Mouse (Mus musculus): ENCODE measurements at regions not wholly inside any gene's neighbourhood (a gene's known extent, or its start where the extent isn't known, plus 50 kb on each side); places are given as distances from the start of the nearest gene placed in this dataset.

- Histone ChIP-seq H3K36me3 (ENCODE audit: control insufficient read depth, insufficient read depth, low read length) (no peaks in the 10 kb centered on the region), H3K27ac (ENCODE audit: control insufficient read depth, insufficient read depth, low read length) (no peak overlapping the region), H3K27me3 (ENCODE audit: control insufficient read depth, insufficient read depth, low read length) (no peaks in the 10 kb centered on the region), H3K4me3 (ENCODE audit: control insufficient read depth, insufficient read depth, low read length) (no peak overlapping the region), H3K4me1 (replicated peaks; ENCODE audit: control insufficient read depth, insufficient read depth, low read length) (no peaks in the 10 kb centered on the region)
- WGBS, result 59% methylated on average over 5 of the region's 5 CpGs
- TF ChIP-seq CTCF (IDR thresholded peaks at IDR 0.05; ENCODE audit: borderline replicate concordance, control insufficient read depth, extremely low read depth, insufficient read depth, low read length, poor library complexity) (no peak), POLR2A (IDR thresholded peaks at IDR 0.05; ENCODE audit: control insufficient read depth, extremely low read depth, insufficient read depth, low read length, poor library complexity) (no peak)
- DNase-seq, result no peak
These were observed 60.8 kb downstream of the Dmrta2 start for GRCm38 (mm10) chr4:110038696-110039095.

GRCm38 (mm10) chr4:110044851-110045618 lies 67.2 kb downstream of the Dmrta2 start:
- H3K27ac ChIP-seq (ENCODE audit: control insufficient read depth, insufficient read depth, low read length), result no peak overlapping the region
- 86% methylated on average over 17 of the region's 17 CpGs for WGBS
- H3K36me3 ChIP-seq (ENCODE audit: control insufficient read depth, insufficient read depth, low read length), result no peaks in the 10 kb centered on the region
- no peaks in the 10 kb centered on the region for H3K27me3 ChIP-seq (ENCODE audit: control insufficient read depth, insufficient read depth, low read length)
- no peaks in the 10 kb centered on the region for H3K4me1 ChIP-seq (replicated peaks; ENCODE audit: control insufficient read depth, insufficient read depth, low read length)
- TF ChIP-seq CTCF (IDR thresholded peaks at IDR 0.05; ENCODE audit: borderline replicate concordance, control insufficient read depth, extremely low read depth, insufficient read depth, low read length, poor library complexity), result no peak
- no peak for TF ChIP-seq POLR2A (IDR thresholded peaks at IDR 0.05; ENCODE audit: control insufficient read depth, extremely low read depth, insufficient read depth, low read length, poor library complexity)
- no peak for DNase-seq
- H3K4me3 ChIP-seq (ENCODE audit: control insufficient read depth, insufficient read depth, low read length), result no peak overlapping the region

DNA sequence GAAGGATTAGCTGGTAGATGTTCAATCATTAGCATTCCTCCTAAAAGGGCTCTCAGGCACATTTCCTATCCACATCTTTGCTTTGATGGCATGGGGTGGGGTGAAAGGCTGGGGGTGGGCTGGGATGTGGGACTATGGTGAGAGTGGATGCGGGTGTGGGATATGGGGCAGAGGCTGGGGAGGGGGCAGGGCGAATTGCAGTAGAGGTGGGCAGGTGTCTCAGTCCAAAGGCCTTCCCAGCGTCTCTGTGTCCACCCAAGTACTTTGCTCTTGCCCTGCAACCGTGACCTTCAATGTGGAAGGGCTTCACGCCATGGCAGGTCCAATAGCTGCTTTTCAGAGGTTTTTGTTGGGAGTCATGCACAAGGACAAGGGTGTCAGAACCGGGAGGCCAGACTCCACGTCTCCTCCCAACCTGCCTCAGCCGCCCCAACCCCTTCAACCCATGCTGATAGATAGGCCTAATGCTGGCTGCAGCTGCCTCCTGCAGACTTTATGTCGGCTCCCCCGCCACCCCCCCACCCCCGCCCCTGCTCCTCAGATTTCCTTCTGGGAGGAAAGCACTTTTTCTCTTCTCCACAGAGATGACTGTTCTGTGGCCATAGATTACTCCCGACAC lies 67.9 kb downstream of the Dmrta2 start:
- Histone ChIP-seq H3K4me3 (ENCODE audit: control insufficient read depth, insufficient read depth, low read length) (no peak overlapping the region), H3K4me1 (replicated peaks; ENCODE audit: control insufficient read depth, insufficient read depth, low read length) (0 out of 2 replicates have a peak, but pooled peaks cover 3% of the 10 kb centered on the region), H3K27ac (ENCODE audit: control insufficient read depth, insufficient read depth, low read length) (no peak overlapping the region), H3K36me3 (ENCODE audit: control insufficient read depth, insufficient read depth, low read length) (no peaks in the 10 kb centered on the region), H3K27me3 (ENCODE audit: control insufficient read depth, insufficient read depth, low read length) (no peaks in the 10 kb centered on the region)
- WGBS, result 85% methylated on average over 12 of the region's 12 CpGs
- TF ChIP-seq CTCF (IDR thresholded peaks at IDR 0.05; ENCODE audit: borderline replicate concordance, control insufficient read depth, extremely low read depth, insufficient read depth, low read length, poor library complexity) (no peak), POLR2A (IDR thresholded peaks at IDR 0.05; ENCODE audit: control insufficient read depth, extremely low read depth, insufficient read depth, low read length, poor library complexity) (no peak)
- DNase-seq, result no peak

DNA sequence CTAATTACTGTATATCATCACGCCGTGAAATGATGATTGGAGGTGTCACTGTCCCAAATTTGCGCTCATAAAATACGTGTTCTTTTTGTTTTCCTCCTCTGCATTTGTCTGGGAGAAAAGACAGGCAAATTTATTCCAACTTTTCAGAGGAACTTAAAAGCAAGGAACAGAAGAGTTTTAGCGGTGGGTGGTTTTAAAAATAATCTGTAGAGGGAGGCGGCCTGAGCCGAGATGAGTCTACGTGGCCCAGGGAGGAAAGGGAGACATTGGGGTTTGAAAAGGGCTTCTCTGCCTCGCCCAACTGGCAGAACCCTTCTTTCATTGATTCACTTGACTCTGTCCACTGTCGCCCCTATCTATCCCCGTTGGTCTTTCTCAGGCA lies 68.4 kb downstream of the Dmrta2 start:
- no peak for DNase-seq
- no peaks in the 10 kb centered on the region for H3K27me3 ChIP-seq (ENCODE audit: control insufficient read depth, insufficient read depth, low read length)
- 94% methylated on average over 11 of the region's 11 CpGs for WGBS
- TF ChIP-seq CTCF (IDR thresholded peaks at IDR 0.05; ENCODE audit: borderline replicate concordance, control insufficient read depth, extremely low read depth, insufficient read depth, low read length, poor library complexity) (no peak), POLR2A (IDR thresholded peaks at IDR 0.05; ENCODE audit: control insufficient read depth, extremely low read depth, insufficient read depth, low read length, poor library complexity) (no peak)
- no peak overlapping the region for H3K4me3 ChIP-seq (ENCODE audit: control insufficient read depth, insufficient read depth, low read length)
- no peaks in the 10 kb centered on the region for H3K36me3 ChIP-seq (ENCODE audit: control insufficient read depth, insufficient read depth, low read length)
- H3K27ac ChIP-seq (ENCODE audit: control insufficient read depth, insufficient read depth, low read length), result no peak overlapping the region
- 0 out of 2 replicates have a peak, but pooled peaks cover 3% of the 10 kb centered on the region for H3K4me1 ChIP-seq (replicated peaks; ENCODE audit: control insufficient read depth, insufficient read depth, low read length)

- Histone ChIP-seq H3K4me3 (ENCODE audit: control insufficient read depth, insufficient read depth, low read length) (no peak overlapping the region), H3K36me3 (ENCODE audit: control insufficient read depth, insufficient read depth, low read length) (no peaks in the 10 kb centered on the region), H3K27ac (ENCODE audit: control insufficient read depth, insufficient read depth, low read length) (no peak overlapping the region), H3K4me1 (replicated peaks; ENCODE audit: control insufficient read depth, insufficient read depth, low read length) (0 out of 2 replicates have a peak, but pooled peaks cover 3% of the 10 kb centered on the region), H3K27me3 (ENCODE audit: control insufficient read depth, insufficient read depth, low read length) (no peaks in the 10 kb centered on the region; the same call in 1 of the 2 replicates)
- WGBS, result 6% methylated on average over 40 of the region's 40 CpGs
- peak; percentile 77; the same call in 1 of the 2 replicates for TF ChIP-seq CTCF (IDR thresholded peaks at IDR 0.05; ENCODE audit: borderline replicate concordance, control insufficient read depth, extremely low read depth, insufficient read depth, low read length, poor library complexity)
- TF ChIP-seq POLR2A (IDR thresholded peaks at IDR 0.05; ENCODE audit: control insufficient read depth, extremely low read depth, insufficient read depth, low read length, poor library complexity), result no peak
- DNase-seq, result peak; percentile 47
These were observed 72.8 kb downstream of the Dmrta2 start for GRCm38 (mm10) chr4:110050393-110051280.

DNA sequence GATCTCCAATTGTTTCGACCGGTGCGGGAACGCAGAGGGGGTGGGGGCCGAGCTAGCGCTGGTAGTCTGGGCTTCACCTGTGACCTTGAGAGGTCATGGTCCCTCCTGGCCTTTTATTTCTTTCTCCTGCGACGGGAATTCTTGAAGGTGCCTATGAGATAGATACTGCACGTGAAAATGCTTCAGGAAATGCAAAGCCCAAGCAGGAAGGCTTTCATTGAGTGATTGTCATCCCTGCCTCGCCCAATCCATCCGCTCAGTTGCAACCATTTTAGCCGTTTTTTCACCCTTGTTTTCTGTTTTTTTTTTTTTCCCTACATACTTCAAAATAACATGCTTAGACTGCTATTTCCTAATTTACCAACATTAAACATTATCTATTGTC lies 73.4 kb downstream of the Dmrta2 start:
- no peak for DNase-seq
- TF ChIP-seq POLR2A (IDR thresholded peaks at IDR 0.05; ENCODE audit: control insufficient read depth, extremely low read depth, insufficient read depth, low read length, poor library complexity), result no peak
- no peak for TF ChIP-seq CTCF (IDR thresholded peaks at IDR 0.05; ENCODE audit: borderline replicate concordance, control insufficient read depth, extremely low read depth, insufficient read depth, low read length, poor library complexity)
- no peak overlapping the region for H3K27ac ChIP-seq (ENCODE audit: control insufficient read depth, insufficient read depth, low read length)
- H3K36me3 ChIP-seq (ENCODE audit: control insufficient read depth, insufficient read depth, low read length), result no peaks in the 10 kb centered on the region
- 9% methylated on average over 12 of the region's 12 CpGs for WGBS
- no peak overlapping the region for H3K4me3 ChIP-seq (ENCODE audit: control insufficient read depth, insufficient read depth, low read length)
- H3K27me3 ChIP-seq (ENCODE audit: control insufficient read depth, insufficient read depth, low read length), result no peaks in the 10 kb centered on the region; the same call in 1 of the 2 replicates
- 0 out of 2 replicates have a peak, but pooled peaks cover 3% of the 10 kb centered on the region for H3K4me1 ChIP-seq (replicated peaks; ENCODE audit: control insufficient read depth, insufficient read depth, low read length)

All from thymus, adult 2 months (tissue).